Mouse (Mus musculus) E14TG2a.4 (cell line): Measurements from ENCODE around the gene Gosr1.

Experiments used
- CTCF ChIP-seq: conservative IDR thresholded peaks from 2 replicates; pipeline ENCODE4 v1.5.1; 2014; ENCODE audit warnings: low read length
- NANOG ChIP-seq: IDR thresholded peaks from 2 replicates; pipeline ENCODE4 v1.6.1; 2014; ENCODE audit warnings: borderline replicate concordance, low read length, mixed read lengths
- POU5F1 ChIP-seq: IDR thresholded peaks from 2 replicates; pipeline ENCODE4 v1.6.1; 2014; ENCODE audit warnings: low read length, borderline replicate concordance

GRCm38 (mm10) chr11:76795326-76795725 is 31.9 kb upstream of the Gosr1 start:
- TF ChIP-seq CTCF = no peak
- TF ChIP-seq NANOG = no peak
- no peak for TF ChIP-seq POU5F1
